Comparison of ENCODE assay signal across 29 mouse cellular contexts in the genomic region with DNA sequence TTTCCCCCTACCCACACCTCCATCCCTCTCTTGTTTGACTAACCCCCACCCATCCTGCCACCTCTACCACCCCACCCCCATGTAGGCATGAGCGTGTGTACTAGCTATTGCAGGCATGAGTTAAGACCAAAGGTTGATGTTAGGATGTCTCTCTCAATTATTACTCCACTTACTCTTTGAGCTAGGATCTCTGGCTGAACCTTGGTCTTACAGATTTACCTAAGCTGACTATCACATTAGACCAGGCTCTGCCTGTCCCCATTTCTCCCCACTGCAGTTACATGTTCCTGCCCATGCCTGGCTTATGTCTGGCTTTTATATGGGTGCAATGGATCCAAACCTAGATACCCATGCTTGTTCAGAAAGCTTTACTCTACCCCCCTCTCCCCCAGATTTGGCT. TPM values are rescaled to one million over a fixed set of nuclear protein-coding genes. Genes with fewer than 3 reads are reported as not detected.
DNase-seq lines count a peak whose midpoint lies in the region; ATAC-seq and TF ChIP-seq lines count a peak whose summit lies in the region.
"Had no signal": no experiment of that assay in that cellular context is flagged by ENCODE, and none has a peak within 500 bp of the region (broad histone marks: within the 10 kb centered on the region; RNA-seq: fewer than 3 reads in every experiment).

No protein-coding gene starts in this region.

- H3K9me3 ChIP-seq in kidney, embryonic 15.5 days (replicated peaks) = no peaks in the 10 kb centered on the region
- no peaks in the 10 kb centered on the region for H3K9me3 ChIP-seq in liver, embryonic 13.5 days (replicated peaks)
- H3K9me3 ChIP-seq in liver, embryonic 11.5 days (ENCODE audit: control insufficient read depth, low read length) = no peaks in the 10 kb centered on the region
- no peaks in the 10 kb centered on the region for H3K9me3 ChIP-seq in liver, embryonic 15.5 days (replicated peaks)
- no peaks in the 10 kb centered on the region for H3K9me3 ChIP-seq in liver, postnatal 0 days (ENCODE audit: low read length)
- H3K9me3 ChIP-seq in hindbrain, embryonic 13.5 days = no peaks in the 10 kb centered on the region
- H3K9me3 ChIP-seq: embryonic facial prominence, embryonic 10.5 days; embryonic facial prominence, embryonic 13.5 days; forebrain, embryonic 12.5 days; forebrain, embryonic 15.5 days; hindbrain, embryonic 12.5 days had no signal

- DNase-seq in kidney, adult 9 months = peak; percentile 64
- no peak for DNase-seq in liver, embryonic 13.5 days
- no peak for DNase-seq in liver, embryonic 11.5 days (ENCODE audit: low spot score)
- no peak for DNase-seq in liver, postnatal 0 days
- DNase-seq: adrenal gland, adult 2 months; adrenal gland, postnatal 14 days; cerebellum, adult 11 months; cerebellum, adult 2 months; cerebellum, postnatal 36 days; embryo, embryonic 11 days; gastrocnemius, postnatal 25 days; heart, adult 2 months had no signal

- H3K27me3 ChIP-seq in kidney, embryonic 15.5 days = no peaks in the 10 kb centered on the region
- H3K27me3 ChIP-seq in liver, embryonic 13.5 days = no peaks in the 10 kb centered on the region
- H3K27me3 ChIP-seq in liver, embryonic 11.5 days (replicated peaks; ENCODE audit: control insufficient read depth, insufficient read depth, low read length) = no peaks in the 10 kb centered on the region
- no peaks in the 10 kb centered on the region for H3K27me3 ChIP-seq in liver, embryonic 15.5 days
- H3K27me3 ChIP-seq in liver, postnatal 0 days (ENCODE audit: insufficient read depth, low read length) = no peaks in the 10 kb centered on the region
- no peaks in the 10 kb centered on the region for H3K27me3 ChIP-seq in hindbrain, embryonic 13.5 days
- H3K27me3 ChIP-seq: embryonic facial prominence, embryonic 13.5 days; forebrain, embryonic 12.5 days; forebrain, embryonic 15.5 days; hindbrain, embryonic 12.5 days had no signal

- TF ChIP-seq CTCF in liver, postnatal 0 days (IDR thresholded peaks at IDR 0.05; ENCODE audit: low read depth) = no peak

- H3K36me3 ChIP-seq in kidney, embryonic 15.5 days = no peaks in the 10 kb centered on the region
- no peaks in the 10 kb centered on the region for H3K36me3 ChIP-seq in liver, embryonic 13.5 days
- H3K36me3 ChIP-seq in liver, embryonic 11.5 days (ENCODE audit: control insufficient read depth, insufficient read depth, low read length) = no peaks in the 10 kb centered on the region
- no peaks in the 10 kb centered on the region for H3K36me3 ChIP-seq in liver, embryonic 15.5 days (replicated peaks)
- no peaks in the 10 kb centered on the region for H3K36me3 ChIP-seq in liver, postnatal 0 days (replicated peaks; ENCODE audit: insufficient read depth, low read length)
- H3K36me3 ChIP-seq in hindbrain, embryonic 13.5 days = no peaks in the 10 kb centered on the region
- H3K36me3 ChIP-seq: embryonic facial prominence, embryonic 10.5 days; embryonic facial prominence, embryonic 13.5 days; forebrain, embryonic 12.5 days; forebrain, embryonic 15.5 days; hindbrain, embryonic 12.5 days had no signal

- no peak for ATAC-seq in kidney, embryonic 15.5 days (replicated peaks; ENCODE audit: low FRiP score)
- ATAC-seq in liver, embryonic 13.5 days (ENCODE audit: low read depth) = 0 out of 2 replicates have a peak, but pooled peaks have one; percentile 26
- no peak for ATAC-seq in liver, embryonic 11.5 days (replicated peaks; ENCODE audit: low FRiP score)
- 0 out of 2 replicates have a peak, but pooled peaks have one; percentile 42 for ATAC-seq in liver, embryonic 15.5 days (ENCODE audit: insufficient read depth)
- peak; percentile 81 for ATAC-seq in liver, postnatal 0 days
- ATAC-seq in hindbrain, embryonic 13.5 days (ENCODE audit: low FRiP score) = no peak
- ATAC-seq: CD4-positive, CD25-positive, alpha-beta regulatory T cell, adult 4 months; forebrain, embryonic 15.5 days; hindbrain, embryonic 16.5 days had no signal

- 70% methylated on average over 1 of the region's 1 CpGs for WGBS in kidney, embryonic 15.5 days
- 42% methylated on average over 1 of the region's 1 CpGs for WGBS in liver, embryonic 13.5 days (ENCODE audit: insufficient replicate concordance)
- WGBS in liver, embryonic 11.5 days = 67% methylated on average over 1 of the region's 1 CpGs
- WGBS in liver, embryonic 15.5 days (ENCODE audit: insufficient replicate concordance) = 58% methylated on average over 1 of the region's 1 CpGs
- WGBS in liver, postnatal 0 days (ENCODE audit: insufficient replicate concordance) = 58% methylated on average over 1 of the region's 1 CpGs
- WGBS in hindbrain, embryonic 13.5 days = 94% methylated on average over 1 of the region's 1 CpGs

- H3K4me2 ChIP-seq in kidney, embryonic 15.5 days = no peak overlapping the region
- no peak overlapping the region for H3K4me2 ChIP-seq in liver, embryonic 13.5 days
- H3K4me2 ChIP-seq in liver, embryonic 11.5 days = no peak overlapping the region
- no peak overlapping the region for H3K4me2 ChIP-seq in liver, embryonic 15.5 days
- no peak overlapping the region for H3K4me2 ChIP-seq in liver, postnatal 0 days (ENCODE audit: low read depth, low read length)
- H3K4me2 ChIP-seq in hindbrain, embryonic 13.5 days = no peak overlapping the region
- H3K4me2 ChIP-seq: embryonic facial prominence, embryonic 13.5 days; forebrain, embryonic 12.5 days; forebrain, embryonic 15.5 days; heart, embryonic 11.5 days; hindbrain, embryonic 12.5 days had no signal

- no peak for TF ChIP-seq EP300 in liver, postnatal 0 days (IDR thresholded peaks at IDR 0.05; ENCODE audit: low read depth)

- H3K4me1 ChIP-seq in kidney, embryonic 15.5 days = no peaks in the 10 kb centered on the region
- H3K4me1 ChIP-seq in liver, embryonic 13.5 days (replicated peaks) = no peaks in the 10 kb centered on the region
- H3K4me1 ChIP-seq in liver, embryonic 11.5 days (replicated peaks; ENCODE audit: control insufficient read depth, insufficient read depth, low read length) = no peaks in the 10 kb centered on the region
- H3K4me1 ChIP-seq in liver, embryonic 15.5 days (replicated peaks) = no peaks in the 10 kb centered on the region
- no peaks in the 10 kb centered on the region for H3K4me1 ChIP-seq in liver, postnatal 0 days (ENCODE audit: insufficient read depth)
- no peaks in the 10 kb centered on the region for H3K4me1 ChIP-seq in hindbrain, embryonic 13.5 days (replicated peaks)
- H3K4me1 ChIP-seq: embryonic facial prominence, embryonic 10.5 days; embryonic facial prominence, embryonic 13.5 days; forebrain, embryonic 12.5 days; forebrain, embryonic 15.5 days; hindbrain, embryonic 12.5 days had no signal

- no peak overlapping the region for H3K4me3 ChIP-seq in kidney, embryonic 15.5 days (replicated peaks)
- H3K4me3 ChIP-seq in liver, embryonic 13.5 days (replicated peaks) = no peak overlapping the region
- no peak overlapping the region for H3K4me3 ChIP-seq in liver, embryonic 11.5 days (ENCODE audit: low read depth, low read length)
- no peak overlapping the region for H3K4me3 ChIP-seq in liver, embryonic 15.5 days (replicated peaks)
- H3K4me3 ChIP-seq in liver, postnatal 0 days (ENCODE audit: low read depth, low read length) = no peak overlapping the region
- H3K4me3 ChIP-seq in hindbrain, embryonic 13.5 days = no peak overlapping the region
- H3K4me3 ChIP-seq: embryonic facial prominence, embryonic 10.5 days; embryonic facial prominence, embryonic 13.5 days; erythroblast, embryonic 14.5 days; forebrain, embryonic 12.5 days; forebrain, embryonic 15.5 days; heart, adult 2 months; hindbrain, embryonic 12.5 days had no signal

- no peak overlapping the region for H3K27ac ChIP-seq in kidney, embryonic 15.5 days
- no peak overlapping the region for H3K27ac ChIP-seq in liver, embryonic 13.5 days
- H3K27ac ChIP-seq in liver, embryonic 11.5 days (ENCODE audit: low read depth, low read length) = no peak overlapping the region
- H3K27ac ChIP-seq in liver, embryonic 15.5 days (replicated peaks) = no peak overlapping the region
- H3K27ac ChIP-seq in liver, postnatal 0 days (ENCODE audit: low read depth) = peak overlapping the region; percentile 25; the same call in 1 of the 2 replicates
- H3K27ac ChIP-seq in hindbrain, embryonic 13.5 days = no peak overlapping the region
- H3K27ac ChIP-seq: embryonic facial prominence, embryonic 10.5 days; embryonic facial prominence, embryonic 13.5 days; forebrain, embryonic 12.5 days; forebrain, embryonic 15.5 days; heart, adult 2 months; hindbrain, embryonic 12.5 days had no signal

- no peak overlapping the region for H3K9ac ChIP-seq in kidney, embryonic 15.5 days
- H3K9ac ChIP-seq in liver, embryonic 13.5 days = no peak overlapping the region
- H3K9ac ChIP-seq in liver, embryonic 11.5 days (ENCODE audit: low read depth, low read length) = no peak overlapping the region
- no peak overlapping the region for H3K9ac ChIP-seq in liver, embryonic 15.5 days
- H3K9ac ChIP-seq in liver, postnatal 0 days (replicated peaks) = no peak overlapping the region
- no peak overlapping the region for H3K9ac ChIP-seq in hindbrain, embryonic 13.5 days
- H3K9ac ChIP-seq: embryonic facial prominence, embryonic 13.5 days; forebrain, embryonic 12.5 days; forebrain, embryonic 15.5 days; hindbrain, embryonic 12.5 days had no signal

RNA-seq across cellular contexts. Expression of a gene that starts 21.3 kb away (rescaled TPM):
- polyA plus RNA-seq in kidney, embryonic 15.5 days (2015; fragmentation: Nextera tagmentation; extraction: Ambion mirVana) = not detected in 2 replicates
- 0.05 TPM in 1 of 2 replicates, not detected in the other for polyA plus RNA-seq in liver, embryonic 13.5 days (2015; fragmentation: Nextera tagmentation; extraction: Ambion mirVana)
- polyA plus RNA-seq in liver, embryonic 11.5 days (2014; fragmentation: Nextera tagmentation; extraction: Ambion mirVana) = not detected in 2 replicates
- polyA plus RNA-seq in liver, embryonic 15.5 days (2015; fragmentation: Nextera tagmentation; extraction: Ambion mirVana) = not detected in 2 replicates
- polyA plus RNA-seq in liver, postnatal 0 days (2015; fragmentation: Nextera tagmentation; extraction: Ambion mirVana) = not detected in 2 replicates
- not detected in 2 replicates for polyA plus RNA-seq in hindbrain, embryonic 13.5 days (2015; fragmentation: Nextera tagmentation; extraction: Ambion mirVana)
- polyA plus RNA-seq: adrenal gland, adult 2 months; C2C12; CD4-positive, CD25-positive, alpha-beta regulatory T cell, adult 4 months; cerebellum, adult 2 months; cortical plate, adult 2 months; embryonic facial prominence, embryonic 10.5 days; embryonic facial prominence, embryonic 13.5 days; erythroblast, embryonic 14.5 days; forebrain, embryonic 12.5 days; forebrain, embryonic 15.5 days; gonadal fat pad, adult 2 months; heart, adult 2 months; heart, embryonic 11.5 days; heart, embryonic 14.5 days; heart, postnatal 0 days; hindbrain, embryonic 12.5 days; hindbrain, embryonic 16.5 days had no signal

RNA-seq across cellular contexts. Expression of a gene that starts 26.4 kb away (rescaled TPM):
- polyA plus RNA-seq in kidney, embryonic 15.5 days (2015; fragmentation: Nextera tagmentation; extraction: Ambion mirVana) = not detected in 2 replicates
- 0.09 and 0.24 TPM in 2 replicates for polyA plus RNA-seq in liver, embryonic 13.5 days (2015; fragmentation: Nextera tagmentation; extraction: Ambion mirVana)
- not detected in 2 replicates for polyA plus RNA-seq in liver, embryonic 11.5 days (2014; fragmentation: Nextera tagmentation; extraction: Ambion mirVana)
- polyA plus RNA-seq in liver, embryonic 15.5 days (2015; fragmentation: Nextera tagmentation; extraction: Ambion mirVana) = 0.58 and 0.97 TPM in 2 replicates
- 97.8 and 102 TPM in 2 replicates for polyA plus RNA-seq in liver, postnatal 0 days (2015; fragmentation: Nextera tagmentation; extraction: Ambion mirVana)
- polyA plus RNA-seq in hindbrain, embryonic 13.5 days (2015; fragmentation: Nextera tagmentation; extraction: Ambion mirVana) = not detected in 2 replicates
- polyA plus RNA-seq: C2C12; CD4-positive, CD25-positive, alpha-beta regulatory T cell, adult 4 months; cerebellum, adult 2 months; cortical plate, adult 2 months; embryonic facial prominence, embryonic 10.5 days; embryonic facial prominence, embryonic 13.5 days; erythroblast, embryonic 14.5 days; forebrain, embryonic 12.5 days; forebrain, embryonic 15.5 days; gonadal fat pad, adult 2 months; heart, adult 2 months; heart, embryonic 11.5 days; heart, embryonic 14.5 days; heart, postnatal 0 days; hindbrain, embryonic 12.5 days; hindbrain, embryonic 16.5 days had no signal

Comparison
In these comparisons a context has a peak if more than half of its experiments do, and no peak if none do; other contexts are left out.
1. ATAC-seq: peak in liver, embryonic 13.5 days (single experiment), liver, embryonic 15.5 days (single experiment) and liver, postnatal 0 days (single experiment); none in kidney, embryonic 15.5 days (single experiment), liver, embryonic 11.5 days (single experiment) and hindbrain, embryonic 13.5 days (single experiment).
2. RNA of a gene that starts 26.4 kb away (polyA plus RNA-seq): 97.8 to 102 TPM in liver, postnatal 0 days; 0.58 to 0.97 TPM in liver, embryonic 15.5 days, 0.09 to 0.24 TPM in liver, embryonic 13.5 days, not detected in kidney, embryonic 15.5 days, not detected in liver, embryonic 11.5 days and not detected in hindbrain, embryonic 13.5 days; every median in the first group is over 10 times any median in the second.